Mouse (Mus musculus): ENCODE measurements around the gene Spop.

Spop gene

GRCm38 (mm10) chr11:95417341-95417740 is 3.5 kb downstream of the Spop start:
- DNase-seq (ENCODE audit: low spot score) = no peak

- no peak for DNase-seq (ENCODE audit: low spot score)
Observed at GRCm38 (mm10) chr11:95420880-95421435, 7.1 kb downstream of the Spop start.

DNA sequence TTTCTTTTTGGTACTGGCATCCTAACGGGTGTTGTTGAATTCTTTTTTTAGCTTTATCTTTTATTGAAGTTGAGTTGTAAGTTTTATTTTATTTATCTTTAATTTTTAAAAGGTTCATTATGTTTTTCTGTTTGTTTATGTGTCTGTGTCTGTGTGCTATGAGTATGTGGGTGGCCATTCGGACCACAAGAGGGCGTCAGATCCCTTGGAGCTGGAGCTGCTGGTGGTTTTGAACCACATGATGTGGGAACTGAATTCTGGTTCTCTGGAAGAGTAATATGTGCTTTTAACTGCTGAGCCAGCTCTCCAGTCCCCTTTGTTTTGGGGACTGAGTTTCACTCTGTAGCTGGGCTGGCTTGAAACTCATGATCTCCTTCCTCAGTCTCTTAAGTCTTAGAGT is 9.6 kb downstream of the Spop start:
- no peak for DNase-seq (ENCODE audit: low spot score)

GRCm38 (mm10) chr11:95431344-95431743 is 17.5 kb downstream of the Spop start:
- no peak for DNase-seq (ENCODE audit: low spot score)

DNA sequence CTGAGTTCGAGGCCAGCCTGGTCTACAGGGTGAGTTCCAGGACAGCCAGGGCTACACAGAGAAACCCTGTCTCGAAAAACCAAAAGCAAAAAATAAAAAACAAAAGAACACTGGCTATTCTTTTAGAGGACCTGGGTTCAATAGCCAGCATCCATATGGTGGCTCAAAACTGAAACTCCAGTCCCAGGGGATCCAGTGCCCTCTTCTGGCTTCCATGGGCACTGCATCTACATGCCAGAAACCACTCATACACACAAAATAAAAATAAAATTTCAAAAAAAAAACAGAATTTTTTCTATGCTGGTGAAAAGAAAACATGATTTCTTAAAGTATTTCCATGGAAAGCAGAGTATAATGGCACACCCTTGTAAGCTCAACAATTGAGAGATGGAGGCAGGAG is 18.3 kb downstream of the Spop start:
- DNase-seq (ENCODE audit: low spot score) = no peak

GRCm38 (mm10) chr11:95445371-95445770 is 31.5 kb downstream of the Spop start:
- no peak for DNase-seq (ENCODE audit: low spot score)

GRCm38 (mm10) chr11:95446580-95447305 is 32.9 kb downstream of the Spop start:
- DNase-seq (ENCODE audit: low spot score) = no peak

DNA sequence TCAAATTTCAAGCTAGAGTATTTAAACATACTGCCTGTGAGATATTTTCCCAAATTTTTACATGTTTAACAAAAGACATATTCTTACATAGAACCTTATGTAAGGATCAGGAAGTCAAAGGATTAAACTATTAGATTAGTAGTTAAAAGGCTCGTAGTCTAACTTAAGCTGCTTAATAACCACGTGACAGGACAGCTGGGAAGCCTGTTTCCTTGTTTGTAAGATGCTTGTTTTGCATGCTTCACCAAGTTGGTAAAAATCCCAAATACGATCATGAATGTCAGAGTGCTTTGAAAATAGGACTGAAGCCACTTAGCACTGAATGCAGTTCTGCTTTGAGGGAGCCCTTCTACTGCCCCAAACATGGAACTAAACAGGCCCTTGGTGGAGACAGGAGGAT is 34.5 kb downstream of the Spop start:
- DNase-seq (ENCODE audit: low spot score) = no peak

DNA sequence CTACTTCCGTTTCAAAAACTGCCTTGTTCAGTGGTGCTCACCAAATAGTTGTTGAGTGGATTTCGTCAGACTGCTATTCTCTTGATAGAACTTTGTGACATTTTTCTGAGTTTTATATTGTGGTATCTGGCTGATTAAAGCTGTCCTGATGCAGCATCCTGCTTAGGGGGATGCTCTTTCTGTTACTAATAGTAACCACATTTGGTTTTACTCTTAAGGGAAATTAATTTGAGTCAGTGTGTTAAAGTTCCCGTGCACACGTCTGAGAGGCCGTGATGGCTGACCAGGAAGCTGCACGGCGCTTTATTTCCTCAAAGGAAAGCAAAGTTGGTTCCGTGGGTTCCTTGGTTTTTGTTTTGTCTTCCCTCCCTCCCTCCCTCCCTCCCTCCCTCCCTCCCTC is 41.5 kb downstream of the Spop start:
- no peak for DNase-seq (ENCODE audit: low spot score)

GRCm38 (mm10) chr11:95460872-95461271 is 47.0 kb downstream of the Spop start:
- DNase-seq (ENCODE audit: low spot score) = no peak

DNA sequence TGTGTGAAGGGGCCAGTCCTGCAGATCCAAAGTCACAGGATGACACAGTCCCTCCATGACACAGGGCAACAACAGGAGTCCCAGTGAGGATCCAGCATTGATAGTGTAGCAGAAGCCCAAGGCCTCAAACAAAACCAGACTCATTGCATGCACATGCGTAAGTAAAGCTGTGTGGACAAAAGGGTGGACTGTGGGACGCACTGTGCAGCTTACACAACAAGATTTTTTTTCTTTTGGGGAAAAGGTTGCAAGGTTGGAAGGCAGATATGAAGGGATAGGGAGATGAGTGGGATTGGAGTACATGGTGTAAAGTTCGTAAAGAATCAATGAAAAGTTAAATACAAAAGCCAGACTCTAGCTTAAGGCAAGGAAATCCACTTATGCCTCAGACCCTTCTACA is 48.3 kb downstream of the Spop start:
- DNase-seq (ENCODE audit: low spot score) = no peak

DNA sequence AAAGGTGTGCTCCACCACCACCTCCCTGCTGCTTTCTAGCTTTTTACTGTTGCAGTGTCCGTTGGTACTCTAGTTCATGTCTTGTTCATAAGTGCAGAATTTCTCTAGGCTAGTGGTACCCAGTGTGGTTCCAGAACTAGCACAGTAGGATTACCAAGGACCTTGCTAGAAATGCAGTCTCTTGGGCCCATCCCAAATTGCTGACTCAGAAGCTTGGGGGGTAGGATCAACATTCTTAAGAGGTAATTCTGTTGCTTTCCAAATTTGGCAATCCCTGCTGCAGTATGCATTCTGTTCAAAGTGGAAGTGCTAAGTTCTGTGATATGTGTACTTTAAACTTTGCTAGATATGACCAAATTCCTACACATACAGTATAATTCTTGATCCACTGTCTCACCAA is 53.9 kb downstream of the Spop start:
- DNase-seq (ENCODE audit: low spot score) = no peak

- DNase-seq (ENCODE audit: low spot score) = no peak
Observed at GRCm38 (mm10) chr11:95472942-95473341, 59.1 kb downstream of the Spop start.

- no peak for DNase-seq (ENCODE audit: low spot score)
Observed at GRCm38 (mm10) chr11:95473456-95473855, 59.6 kb downstream of the Spop start.

GRCm38 (mm10) chr11:95476323-95476722 is 62.4 kb downstream of the Spop start:
- DNase-seq (ENCODE audit: low spot score) = peak; percentile 77

DNA sequence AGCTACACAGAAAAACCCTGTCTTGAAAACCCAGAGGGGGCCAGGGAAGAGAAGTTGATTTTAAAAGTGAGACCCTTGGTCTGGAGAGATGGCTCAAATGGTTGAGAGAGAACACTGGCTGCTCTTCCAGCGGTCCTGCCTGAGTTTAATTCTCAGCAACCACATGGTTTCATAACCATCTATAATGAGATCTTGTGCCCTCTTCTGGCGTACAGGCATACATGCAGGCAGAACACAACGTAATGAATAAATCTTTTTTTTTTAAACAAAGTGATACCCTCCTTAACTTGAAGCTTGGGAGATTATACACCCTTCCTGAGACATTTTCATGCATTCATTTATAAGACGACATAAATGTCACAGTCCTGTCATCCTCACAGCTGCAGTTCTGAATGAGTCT is 65.6 kb downstream of the Spop start:
- no peak for DNase-seq (ENCODE audit: low spot score)

DNA sequence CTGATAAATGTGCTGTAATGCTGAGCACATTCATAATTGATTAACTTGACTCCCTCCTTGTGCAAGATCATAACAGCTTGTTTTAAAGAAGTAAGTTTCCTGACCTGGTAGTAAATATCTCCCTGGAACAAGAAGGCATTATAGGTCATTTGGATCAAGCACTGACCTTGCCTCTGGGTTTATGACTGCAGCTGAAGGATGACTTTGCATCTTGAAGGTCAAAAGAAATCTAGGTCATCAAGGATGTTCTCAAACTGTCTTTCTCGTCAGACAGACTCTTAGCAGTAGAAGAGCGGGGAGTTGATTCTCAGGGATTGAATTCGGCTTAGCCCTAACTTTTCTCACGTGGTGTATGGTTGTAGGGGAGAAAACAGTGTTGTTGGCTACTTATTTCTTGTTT is 66.8 kb downstream of the Spop start:
- no peak for DNase-seq (ENCODE audit: low spot score)

DNA sequence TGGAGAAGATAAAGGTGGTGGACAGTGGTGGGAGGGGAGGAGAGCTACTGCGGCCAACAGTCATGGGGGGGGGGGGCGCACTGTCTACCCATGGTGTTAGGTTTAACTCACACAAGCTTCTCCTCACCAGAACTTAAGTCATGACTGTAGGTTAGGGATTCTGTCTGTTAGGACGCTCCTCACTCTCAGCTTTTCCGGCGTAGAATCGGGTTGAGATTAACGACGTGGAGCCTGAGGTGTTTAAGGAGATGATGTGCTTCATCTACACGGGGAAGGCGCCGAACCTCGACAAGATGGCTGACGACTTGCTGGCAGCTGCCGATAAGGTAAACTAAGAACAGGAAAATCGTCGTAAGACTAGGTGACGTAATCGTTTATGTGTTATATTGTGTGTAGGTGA is 71.8 kb downstream of the Spop start:
- DNase-seq (ENCODE audit: low spot score) = no peak

DNA sequence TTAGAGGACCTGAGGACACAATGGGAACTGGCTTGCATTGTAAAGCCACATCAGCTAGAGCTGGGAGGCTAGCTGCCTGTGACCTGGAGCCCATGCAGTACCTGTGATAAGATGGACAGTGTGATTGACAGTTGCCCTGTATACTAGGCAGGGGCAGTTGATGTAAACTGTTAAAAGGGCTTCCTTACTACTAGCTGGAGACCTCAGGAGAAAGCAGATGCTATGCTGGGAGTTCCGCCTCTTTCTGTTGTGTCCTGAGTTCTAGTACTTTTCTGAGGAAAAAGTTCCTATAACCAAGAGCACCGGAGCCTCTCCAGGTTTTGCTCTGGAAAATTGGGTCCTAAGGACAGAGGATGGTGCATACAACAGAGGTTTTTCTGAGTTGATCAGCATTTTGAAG is 73.4 kb downstream of the Spop start:
- DNase-seq (ENCODE audit: low spot score) = no peak

GRCm38 (mm10) chr11:95490104-95490503 is 76.2 kb downstream of the Spop start:
- DNase-seq (ENCODE audit: low spot score) = no peak

- DNase-seq (ENCODE audit: low spot score) = no peak
Observed at GRCm38 (mm10) chr11:95492256-95492655, 78.4 kb downstream of the Spop start.

DNA sequence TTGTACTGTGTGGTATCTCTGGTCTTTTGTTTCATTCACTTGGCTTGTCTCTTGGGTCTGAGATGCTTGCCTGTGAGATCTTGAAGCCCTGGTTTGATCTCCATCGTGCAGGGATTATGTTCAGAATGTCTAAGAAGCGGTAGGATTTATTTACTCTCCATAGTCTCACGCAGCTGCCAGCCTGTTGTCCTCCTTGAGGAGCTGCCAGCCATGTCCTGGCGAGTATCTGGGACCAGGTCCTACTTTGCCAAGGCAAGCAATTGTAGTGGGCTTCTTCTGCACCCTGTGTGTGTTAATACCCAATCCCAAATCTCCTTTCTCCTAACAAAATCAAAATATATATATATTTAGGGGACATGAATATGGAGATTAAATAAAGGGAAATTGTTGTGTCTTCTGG is 79.1 kb downstream of the Spop start:
- DNase-seq (ENCODE audit: low spot score) = no peak

DNA sequence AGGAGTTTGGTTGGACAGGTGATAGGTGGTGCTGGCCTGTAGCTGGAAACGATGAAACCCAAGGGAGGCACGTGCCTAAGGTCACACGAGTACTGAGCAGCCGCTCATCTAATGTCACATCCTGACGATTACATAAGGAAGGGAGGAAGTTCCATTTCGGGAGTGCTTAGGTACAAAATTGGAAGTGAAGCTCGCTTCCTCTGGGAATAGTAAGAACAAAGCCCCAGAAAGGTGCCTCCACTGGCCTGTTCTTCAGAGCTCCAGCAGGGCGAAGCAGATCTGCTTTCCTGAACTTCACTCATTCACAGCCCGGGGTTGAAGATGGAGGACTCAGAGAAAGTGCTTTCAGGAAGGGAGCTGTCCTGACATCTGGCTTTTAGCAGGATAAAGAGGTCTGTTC is 80.1 kb downstream of the Spop start:
- DNase-seq (ENCODE audit: low spot score) = no peak

- peak; percentile 43 for DNase-seq (ENCODE audit: low spot score)
Observed at GRCm38 (mm10) chr11:95494374-95494773, 80.5 kb downstream of the Spop start.
